Mouse (Mus musculus): Measurements from ENCODE around the gene Zfp112.

- TF ChIP-seq POLR2A (IDR thresholded peaks at IDR 0.05; ENCODE audit: insufficient read length, low read depth) (no peak), E2F4 (IDR thresholded peaks at IDR 0.05; ENCODE audit: insufficient read depth) (no peak), MYOD1 (IDR thresholded peaks at IDR 0.05; ENCODE audit: control insufficient read depth in 1 of 3, insufficient read length in 2 of 3, low read depth in 2 of 3) (no peak), POLR2AphosphoS2 (IDR thresholded peaks at IDR 0.05; ENCODE audit: insufficient read length, low read depth) (no peak), TCF3 (IDR thresholded peaks at IDR 0.05; ENCODE audit: insufficient read length, low read depth) (no peak), MAX (IDR thresholded peaks at IDR 0.05; ENCODE audit: low read depth) (no peak)
Measured at GRCm38 (mm10) chr7:24104403-24104802, 7.7 kb upstream of the Zfp112 start.

All from myocyte (in vitro differentiated cells).